Mouse (Mus musculus) adrenal gland, adult 10 weeks (tissue): Measurements from ENCODE around the gene Gm20825. TPM values are rescaled to one million over a fixed set of nuclear protein-coding genes. Genes with fewer than 3 reads are reported as not detected.

ENCODE experiments used
- polyA plus RNA-seq: library from polyadenylated mRNA; stranded (reverse); fragments of 350-450 nt; fragmentation: Illumina TruSeq; extraction: RNeasy Lipid Tissue Mini Kit (QIAGEN cat#74804); gene quantifications from one replicate; pipeline ENCODE4 v1.2.3, GENCODE M21; 2014; ENCODE audit warnings: low read depth, low replicate concordance

The Gm20825 gene
- not detected for polyA plus RNA-seq

GRCm38 (mm10) chrY:8071407-8071806 is at the start of gene Gm20825:
Gene Gm20825 (minus strand): TSS chrY:8071507.

Other genes with a start within 250 kb of the Gm20825 start
- not detected for gene Gm29049, start 74.3 kb downstream of the Gm20825 start, polyA plus RNA-seq
- gene Gm20824, start 186.4 kb upstream of the Gm20825 start, polyA plus RNA-seq = not detected